Mouse (Mus musculus) retina, postnatal 7 days (tissue): ENCODE data around the gene Tlr9.

ENCODE experiments used
- DNase-seq: peaks from one replicate; pipeline ENCODE4 v3.0.0-alpha.2; 2012; ENCODE audit warnings: low read depth, low spot score

The Tlr9 gene

DNA sequence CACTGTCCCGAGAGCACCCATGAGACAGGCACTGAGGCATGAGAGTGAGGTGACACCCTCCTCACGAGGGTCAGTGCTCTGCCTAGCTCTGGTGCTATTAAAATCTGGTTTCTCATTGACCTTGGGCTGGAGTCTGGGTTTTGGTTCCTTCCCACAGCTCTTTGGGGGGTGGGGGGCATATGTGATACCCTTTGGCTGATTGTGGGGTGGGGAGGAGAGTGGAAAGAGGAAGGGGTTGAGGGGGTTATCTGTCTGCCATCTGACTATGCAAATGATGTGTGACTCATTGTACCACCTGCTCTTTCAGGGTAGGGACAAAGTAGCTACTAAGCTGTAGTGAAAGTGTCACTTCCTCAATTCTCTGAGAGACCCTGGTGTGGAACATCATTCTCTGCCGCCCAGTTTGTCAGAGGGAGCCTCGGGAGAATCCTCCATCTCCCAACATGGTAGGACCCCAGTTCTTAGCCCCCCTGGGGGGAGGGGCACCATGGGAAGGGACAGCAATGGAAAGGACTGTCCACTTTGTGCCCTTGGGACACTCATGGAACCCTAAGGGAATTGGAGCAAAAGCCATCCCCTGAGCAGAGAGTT lies at the start of gene Tlr9:
Gene Tlr9 (plus strand): TSS at position 338 of the 591 bp plus-strand sequence.
- DNase-seq = no peak

DNA sequence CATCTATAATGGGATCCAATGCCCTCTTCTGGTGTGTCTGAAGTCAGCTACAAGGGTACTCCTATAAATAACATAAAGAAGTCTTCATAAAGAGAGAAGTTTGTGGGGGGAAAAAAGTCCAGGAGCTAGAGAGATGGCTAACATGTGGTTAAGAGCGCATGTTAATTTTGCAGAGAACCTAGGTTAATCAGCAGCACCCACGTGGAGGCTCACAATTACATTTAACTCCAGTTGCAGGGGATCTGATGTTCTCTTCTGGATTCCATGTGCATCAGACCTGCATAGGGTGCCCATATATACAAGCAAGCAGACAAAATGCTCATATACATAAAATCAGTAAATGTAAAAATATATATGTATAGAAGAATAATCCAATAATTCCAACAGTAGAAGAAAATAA lies 49.0 kb upstream of the Tlr9 start:
- DNase-seq = no peak

DNA sequence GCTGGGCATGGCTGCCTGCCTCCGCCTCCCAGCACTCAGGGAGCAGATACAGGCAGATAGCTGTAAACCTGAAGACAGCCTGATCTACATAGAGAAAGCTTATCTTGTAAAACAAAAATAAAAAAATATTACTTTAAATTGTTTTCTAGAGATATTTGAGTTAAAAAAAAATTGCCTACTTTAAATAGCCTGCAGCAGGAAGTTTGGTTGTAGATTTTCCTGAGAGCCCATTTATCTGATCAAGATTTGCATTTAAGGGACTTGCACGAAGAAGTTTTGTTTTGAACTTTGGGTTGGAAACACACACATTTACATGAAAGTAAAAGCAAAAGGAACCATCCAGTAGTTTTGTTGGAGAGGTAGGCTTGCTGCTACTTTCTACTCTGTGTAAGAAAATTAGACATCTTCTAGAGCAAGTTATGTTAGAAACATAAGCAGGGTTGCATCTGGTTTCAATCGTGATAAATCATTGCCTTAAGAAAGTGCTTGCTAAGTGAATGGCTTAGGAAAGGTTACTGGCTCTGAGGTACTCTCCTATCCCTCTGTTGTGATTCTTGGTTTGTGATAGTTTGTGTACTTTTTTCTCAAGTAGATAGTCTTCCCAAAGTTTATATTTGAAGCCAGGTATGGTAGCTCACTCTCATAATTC lies 46.7 kb upstream of the Tlr9 start:
- no peak for DNase-seq

DNA sequence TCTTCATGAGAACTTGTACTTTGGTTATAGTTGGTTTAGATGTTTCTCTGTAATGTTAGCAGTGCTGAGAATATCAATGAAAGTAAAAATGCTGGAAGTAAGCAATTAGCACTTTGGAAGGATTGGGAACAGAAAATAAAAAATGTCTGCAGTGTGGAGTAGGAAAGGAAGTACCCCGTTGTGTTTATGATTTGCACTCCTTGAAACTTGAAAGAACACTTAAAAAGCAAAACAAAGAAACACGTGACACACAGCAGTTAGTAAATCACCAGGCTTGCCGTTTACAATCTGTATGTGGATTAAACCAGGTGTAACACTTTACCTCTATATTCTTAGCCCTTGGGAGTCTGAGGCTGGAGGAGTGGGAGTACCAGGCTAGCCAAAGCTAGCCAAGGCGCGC lies 45.6 kb upstream of the Tlr9 start:
- no peak for DNase-seq

DNA sequence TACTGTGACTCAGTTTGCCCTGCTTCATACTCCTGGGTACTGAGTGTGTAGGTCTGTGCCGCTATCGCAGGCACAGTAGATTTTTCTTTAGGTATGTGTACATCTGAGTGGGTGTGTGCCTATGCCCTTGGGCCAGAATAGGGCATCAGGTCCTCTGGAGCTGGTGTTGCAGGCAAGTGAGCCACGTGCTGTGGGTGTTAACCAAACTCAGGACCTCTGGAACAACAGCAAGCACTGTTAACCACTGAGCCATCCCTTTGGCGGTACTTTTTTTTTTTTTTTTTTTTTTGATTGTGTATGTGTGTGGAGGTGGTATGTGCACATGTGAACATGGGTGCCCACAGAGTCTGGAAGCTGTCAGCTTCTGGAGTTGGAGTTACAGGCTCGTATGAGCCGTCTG lies 44.6 kb upstream of the Tlr9 start:
- DNase-seq = no peak

DNA sequence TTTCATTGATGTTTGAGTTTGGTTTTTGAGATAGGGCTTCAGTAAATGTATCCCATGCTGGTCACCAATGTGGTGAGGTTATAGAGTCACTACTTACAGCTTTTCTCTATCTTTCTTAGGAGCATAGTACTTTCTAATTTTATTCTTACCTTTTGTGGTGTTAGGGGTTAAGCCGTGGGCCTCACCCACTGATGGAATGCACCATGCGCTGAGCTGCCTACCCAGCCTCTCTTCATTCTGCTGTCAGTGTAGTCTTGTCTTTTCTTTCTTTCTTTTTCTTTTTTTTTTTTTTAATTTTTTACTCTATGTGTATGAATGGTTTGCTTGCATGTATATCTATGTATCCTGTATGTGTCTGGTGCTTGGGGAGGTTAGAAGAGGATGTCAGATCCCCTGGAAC lies 42.9 kb upstream of the Tlr9 start:
- DNase-seq = no peak

DNA sequence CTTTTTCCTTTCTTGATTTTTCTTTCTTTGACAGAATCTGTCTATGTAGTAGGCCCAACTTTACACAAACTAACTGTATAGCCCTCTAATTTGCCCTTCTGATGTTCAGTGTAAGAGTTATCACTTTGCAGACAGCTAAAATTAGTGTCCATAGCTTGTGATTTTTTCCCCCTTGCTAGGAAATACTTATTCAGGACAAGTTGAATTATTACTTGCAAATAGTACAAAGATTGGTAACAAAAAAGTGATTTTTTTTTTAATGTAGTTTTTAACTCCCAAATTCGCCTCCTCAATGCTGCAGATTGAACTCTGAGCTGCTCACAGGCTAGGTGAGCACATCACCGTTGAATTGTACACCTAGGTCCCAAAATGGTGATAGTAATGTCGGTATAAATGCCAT lies 42.4 kb upstream of the Tlr9 start:
- no peak for DNase-seq

DNA sequence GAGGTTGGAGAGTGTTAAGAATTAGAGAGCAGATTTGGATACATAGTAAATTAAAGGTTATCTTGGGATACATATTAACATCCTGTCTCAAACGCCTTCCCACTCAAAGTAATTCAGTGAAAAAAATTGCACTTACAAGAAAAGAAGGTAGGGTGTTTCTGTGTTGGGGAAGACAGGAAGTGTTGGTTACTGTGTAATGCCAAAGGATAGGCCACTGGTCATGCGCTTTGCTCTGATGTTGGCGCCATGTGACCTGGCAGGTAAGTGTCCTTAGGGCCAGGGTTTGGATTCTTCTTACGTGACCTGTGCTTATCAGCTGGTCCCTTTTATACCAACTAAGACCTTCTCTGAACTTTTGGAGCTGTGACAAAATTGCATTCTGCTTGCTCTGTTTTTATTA lies 40.3 kb upstream of the Tlr9 start:
- DNase-seq = no peak

DNA sequence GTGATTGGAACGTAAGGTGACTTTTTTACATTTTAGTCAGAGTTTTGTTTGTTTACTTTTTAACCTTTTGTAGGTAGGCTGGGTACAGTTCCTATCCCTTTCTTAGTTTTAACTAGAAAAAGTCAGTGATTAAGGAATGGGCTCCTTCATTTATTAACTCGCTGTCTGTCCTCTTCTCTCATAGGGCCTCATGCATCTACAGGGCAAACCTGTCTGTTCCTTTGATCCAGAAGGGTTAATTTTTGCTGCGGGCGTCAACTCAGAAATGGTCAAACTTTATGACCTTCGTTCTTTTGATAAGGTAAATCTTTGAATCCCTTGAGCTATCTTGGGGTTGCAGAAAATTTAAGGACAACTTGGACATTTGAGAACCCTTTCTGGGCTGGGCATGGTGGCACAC lies 38.4 kb upstream of the Tlr9 start:
- no peak for DNase-seq

DNA sequence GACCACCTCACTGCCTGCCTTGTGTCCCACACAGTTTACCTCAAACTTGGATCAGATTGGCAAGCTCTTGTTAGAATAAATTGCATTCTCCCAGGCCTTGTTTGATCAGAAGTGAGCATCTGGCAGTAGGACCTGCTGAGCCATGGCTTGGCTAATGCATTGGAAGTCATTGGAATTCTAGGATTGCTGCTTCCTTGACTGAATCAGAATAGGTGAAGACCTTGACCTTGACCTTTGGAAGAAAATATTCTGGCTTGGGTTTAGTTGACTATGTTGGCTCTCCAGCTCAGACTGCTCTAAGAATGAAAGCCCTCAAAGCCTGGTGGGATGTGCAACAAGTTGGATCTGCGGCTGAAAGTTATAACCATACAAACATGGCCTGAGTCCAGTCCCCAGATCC lies 31.0 kb upstream of the Tlr9 start:
- no peak for DNase-seq

DNA sequence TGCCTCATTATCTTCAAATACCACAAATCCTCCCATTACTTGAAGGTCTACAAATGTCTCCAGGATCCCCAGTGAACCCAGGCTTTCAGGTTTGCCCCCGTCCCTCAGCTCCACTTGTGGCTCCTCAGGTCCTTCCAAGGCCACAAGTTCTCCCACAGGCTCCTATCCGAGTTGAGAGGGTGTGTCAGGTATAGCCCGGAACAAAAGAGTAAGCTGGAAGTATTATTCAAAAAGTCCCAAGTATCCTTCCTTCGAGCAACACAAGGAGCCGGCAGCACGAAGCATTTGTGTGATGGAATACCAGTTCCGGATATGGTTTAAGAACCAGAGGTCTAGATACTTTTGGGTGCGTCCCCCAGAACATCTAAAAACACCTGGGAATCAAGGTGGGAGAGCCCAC lies 30.4 kb upstream of the Tlr9 start:
- DNase-seq = no peak

DNA sequence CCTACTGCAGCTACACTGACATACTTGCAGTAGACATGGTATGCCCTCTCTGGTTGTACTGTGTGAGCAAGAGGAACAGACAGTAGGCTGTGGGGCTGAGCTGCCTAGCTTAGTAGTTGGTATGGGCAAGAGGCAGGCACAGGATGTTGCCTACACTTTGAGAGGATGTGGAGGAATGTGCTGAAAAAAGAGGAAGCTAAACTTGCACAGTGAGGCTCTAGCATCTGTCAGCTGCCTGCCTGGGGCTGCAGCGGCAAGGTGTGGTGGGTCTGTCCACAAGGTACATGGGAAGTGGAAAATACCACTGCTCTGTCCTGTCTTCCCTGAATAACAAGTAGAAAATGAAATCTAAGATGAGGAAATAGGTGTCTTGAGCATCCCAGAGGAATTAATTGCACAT lies 29.4 kb upstream of the Tlr9 start:
- DNase-seq = no peak

DNA sequence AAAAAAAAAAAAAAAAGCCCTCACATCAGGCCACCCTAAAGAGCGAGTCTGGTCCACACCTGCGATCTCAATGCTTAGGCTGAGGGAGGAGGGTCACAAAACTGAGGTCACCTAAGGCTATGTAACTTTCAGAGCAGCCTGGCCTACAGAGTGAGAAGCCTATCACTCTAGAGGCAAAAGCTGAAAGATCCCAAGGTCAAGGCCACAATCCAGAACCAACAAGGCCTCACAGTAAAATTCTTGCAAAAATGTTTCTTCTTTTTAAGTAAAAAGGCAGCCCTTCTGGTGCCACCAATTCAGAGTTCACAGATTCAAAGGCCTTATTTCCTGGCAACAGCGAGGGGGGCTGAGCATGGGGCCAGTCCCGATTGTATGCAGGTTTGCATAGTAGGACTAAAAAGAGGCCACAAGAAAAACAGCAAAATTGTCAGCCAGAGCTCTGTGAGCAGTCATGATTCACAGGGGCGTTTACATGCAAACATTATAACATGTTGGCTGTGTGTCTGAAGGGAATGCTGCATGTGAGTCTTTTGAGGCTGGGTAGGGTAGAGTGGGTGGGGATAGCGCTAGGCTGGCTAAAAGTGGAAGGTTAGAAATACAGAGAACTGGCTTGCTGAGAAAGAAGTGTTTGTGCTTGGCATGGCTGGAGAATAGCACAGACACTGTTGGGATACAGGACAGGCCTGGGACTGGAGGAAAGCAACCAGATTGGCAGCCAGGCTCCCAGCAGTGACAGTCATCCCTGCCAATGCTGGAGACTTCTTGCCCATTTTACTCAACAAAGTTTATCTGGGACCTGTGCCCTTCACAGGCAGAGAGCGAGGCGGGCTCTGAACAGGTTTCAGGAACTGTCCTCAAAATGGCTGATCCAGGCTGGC lies 28.2 kb upstream of the Tlr9 start:
- DNase-seq = no peak

DNA sequence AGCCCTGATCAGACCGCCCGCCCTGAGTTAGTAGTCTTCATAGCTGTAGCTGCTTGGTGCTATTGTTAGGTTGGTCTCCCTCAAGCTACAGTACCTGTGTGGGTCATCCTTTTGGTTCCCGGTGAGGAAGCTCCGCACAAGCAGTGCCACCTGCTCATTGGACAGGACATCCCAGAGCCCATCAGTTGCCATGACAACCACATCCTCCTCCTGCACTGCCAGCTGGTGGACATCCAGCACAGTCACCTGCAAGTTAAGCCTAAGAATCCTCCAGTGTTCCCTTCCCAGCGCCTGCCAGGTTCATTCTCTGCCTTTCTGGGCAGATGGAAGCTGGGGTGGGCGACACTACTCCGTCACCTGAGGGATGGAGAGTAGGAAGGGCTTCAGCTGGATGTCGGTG lies 26.7 kb upstream of the Tlr9 start:
- no peak for DNase-seq

DNA sequence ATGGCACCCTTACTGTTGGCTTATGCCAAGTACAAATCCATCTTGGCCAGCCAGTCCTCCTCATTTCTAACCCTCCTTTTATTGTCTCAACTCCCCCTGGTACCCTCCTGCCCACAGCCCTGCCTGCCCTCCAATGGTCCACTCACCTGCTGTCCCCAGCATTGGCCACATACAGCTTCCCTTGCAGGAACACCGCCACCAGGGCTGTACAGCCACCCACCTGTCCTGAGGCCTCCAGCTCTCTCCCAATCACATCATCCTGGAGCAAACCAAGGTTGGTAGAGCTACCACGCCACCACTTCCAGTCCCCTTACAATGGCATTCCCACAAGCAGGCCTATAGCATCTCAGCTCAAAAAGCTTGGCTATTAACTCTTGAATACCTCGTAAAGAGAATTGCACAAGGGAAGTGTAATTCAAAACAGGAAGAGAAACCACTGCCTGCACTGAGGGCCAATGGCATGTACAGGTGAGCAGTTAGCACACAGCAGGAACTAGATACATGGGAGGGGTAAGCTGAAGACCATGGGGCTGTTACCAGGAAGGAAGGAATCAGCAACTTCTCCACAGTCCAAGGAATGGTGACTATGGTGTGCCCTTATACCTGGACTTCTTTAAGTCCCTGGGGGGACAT lies 25.2 kb upstream of the Tlr9 start:
- no peak for DNase-seq

DNA sequence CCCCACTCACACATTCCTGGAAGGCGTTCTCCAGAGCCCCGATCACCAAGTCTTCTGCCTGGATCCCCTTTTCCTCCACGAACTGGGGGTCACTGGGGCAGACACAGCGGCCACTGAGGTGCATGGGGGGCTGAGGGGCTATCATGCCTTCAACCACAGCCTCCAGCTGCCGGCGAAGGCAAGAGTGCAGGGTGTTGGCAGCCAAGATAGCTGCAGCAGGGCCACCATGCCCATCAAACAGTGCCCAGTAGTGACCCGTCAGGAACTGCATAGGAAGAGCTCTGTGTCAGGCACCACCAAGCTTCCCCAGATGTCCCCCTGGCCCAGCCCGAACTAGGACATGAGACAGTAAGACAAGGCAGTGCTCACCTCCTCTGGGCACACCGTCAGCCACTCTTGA lies 24.7 kb upstream of the Tlr9 start:
- DNase-seq = no peak

DNA sequence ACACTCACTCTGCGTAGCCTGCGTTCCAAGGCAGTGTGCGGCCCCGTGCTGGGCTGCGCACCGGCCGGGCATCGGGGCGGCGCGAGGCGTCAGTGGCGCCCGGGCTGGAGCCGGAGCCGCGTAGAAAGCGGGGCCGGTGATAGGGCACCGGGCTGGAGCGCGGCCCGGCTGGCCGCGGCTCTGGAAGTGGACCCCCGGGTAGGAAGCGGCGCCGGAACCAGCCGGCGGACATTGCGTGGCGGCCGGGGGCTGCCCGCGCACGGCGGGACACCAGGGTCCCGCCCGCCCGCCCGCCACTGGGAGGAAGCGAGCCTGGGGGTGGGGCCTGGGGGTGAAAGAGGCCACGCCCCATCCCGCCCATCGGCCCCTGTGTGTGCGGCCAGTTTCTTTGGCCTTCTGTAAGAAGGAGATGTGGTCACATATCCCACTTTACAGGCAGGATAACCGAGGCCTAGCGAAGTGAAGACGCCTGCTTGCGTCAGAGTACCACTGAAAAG lies 23.4 kb upstream of the Tlr9 start:
- DNase-seq = no peak

DNA sequence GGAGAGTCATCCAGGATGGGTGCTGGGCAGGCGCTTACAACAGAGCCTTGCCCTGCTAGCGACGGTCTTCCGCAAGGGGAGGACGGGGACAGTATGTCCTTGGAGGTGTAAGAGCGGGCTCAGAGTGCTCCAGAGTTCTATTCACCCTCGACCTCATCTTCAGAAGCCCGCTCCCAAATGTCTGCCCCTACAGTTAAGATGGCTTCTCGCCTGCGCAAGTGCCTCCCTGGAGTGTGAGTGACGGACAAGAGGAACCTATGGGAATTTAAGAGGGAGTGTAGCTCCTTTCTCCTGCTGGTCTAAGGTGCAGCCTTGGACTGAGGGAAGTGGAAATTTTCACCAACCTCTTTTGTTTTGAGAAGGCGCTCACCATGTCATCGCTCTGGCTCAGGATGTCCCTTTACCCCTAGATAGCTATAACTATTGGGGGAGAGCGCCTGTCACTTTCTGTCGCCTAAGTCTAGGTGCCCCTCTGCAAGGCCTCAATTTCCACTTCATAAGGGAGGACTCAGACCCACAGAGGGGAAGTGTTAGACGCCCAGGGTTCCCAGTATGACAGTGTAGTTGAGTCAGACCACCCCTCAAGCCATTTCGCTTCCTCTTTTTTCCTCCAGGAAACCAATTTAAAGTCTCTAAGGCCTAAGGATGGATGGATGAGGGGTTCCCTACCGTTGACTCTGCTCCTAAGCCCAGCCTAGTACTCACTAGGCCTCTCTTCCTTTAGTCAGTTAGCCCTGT lies 22.7 kb upstream of the Tlr9 start, which contains the start of gene Ppm1m:
Gene Ppm1m (minus strand): TSS at position 212 of the 738 bp plus-strand sequence.
- DNase-seq = no peak

DNA sequence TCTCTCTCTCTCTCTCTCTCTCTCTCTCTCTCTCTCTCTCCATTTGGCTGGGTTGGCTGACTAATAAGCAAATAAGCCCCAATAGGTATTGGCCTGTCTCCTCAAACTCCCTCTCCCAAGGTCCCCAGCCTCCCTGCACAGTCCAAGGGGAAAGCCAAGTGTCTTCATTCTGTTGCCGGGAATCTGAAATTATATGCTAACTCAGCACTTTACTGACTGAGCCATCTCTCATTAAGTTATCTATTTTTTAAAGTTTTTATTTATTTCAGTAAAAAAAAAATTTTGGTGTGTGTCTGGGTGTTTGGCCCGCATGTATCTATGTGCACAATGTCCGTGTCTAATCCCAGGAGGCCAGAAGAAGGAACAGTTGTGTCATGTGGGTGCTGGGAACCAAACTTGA lies 20.5 kb upstream of the Tlr9 start:
- DNase-seq = no peak

DNA sequence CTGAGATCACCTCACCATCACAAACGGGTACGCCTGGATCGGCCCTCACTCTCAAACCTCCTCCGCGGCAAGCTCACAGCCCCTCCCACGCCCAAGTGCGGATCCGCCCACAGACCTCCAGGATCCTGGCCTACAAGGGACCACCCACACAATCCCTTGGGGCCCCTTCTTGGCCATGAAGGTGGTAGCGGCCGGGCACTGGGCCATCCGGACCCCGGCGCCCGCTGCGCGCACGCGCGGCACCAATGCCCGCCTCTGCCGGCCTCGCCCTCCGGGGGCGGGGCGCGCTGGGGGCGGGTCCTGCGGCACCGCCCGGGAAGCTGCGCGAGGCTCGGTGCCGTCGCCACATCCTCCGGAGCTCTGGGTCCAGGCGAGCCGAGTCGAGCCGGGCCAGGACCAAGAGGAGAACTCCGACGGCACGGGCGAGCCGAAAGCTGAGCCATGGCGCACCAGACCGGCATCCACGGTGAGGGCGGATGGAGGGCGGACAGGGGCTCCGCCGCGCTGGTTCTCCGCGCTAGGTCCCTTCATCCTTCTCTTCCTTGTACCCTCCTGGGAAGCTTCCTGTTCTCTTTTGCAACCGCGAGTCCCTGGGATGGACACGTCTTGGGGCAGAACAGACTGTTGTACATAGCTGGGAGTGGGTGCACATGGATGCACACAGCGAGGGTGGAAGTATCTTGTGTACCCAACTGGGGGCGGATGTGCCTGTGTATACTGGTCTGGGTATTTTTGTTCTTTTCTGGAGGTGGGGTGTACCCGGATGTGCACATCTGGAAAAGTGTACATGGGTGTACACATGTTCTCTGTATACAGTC lies 19.4 kb upstream of the Tlr9 start, which contains the start of gene Twf2:
Gene Twf2 (plus strand): TSS at position 290 of the 818 bp plus-strand sequence.
- DNase-seq = peak; percentile 73
